Mouse (Mus musculus) thymus, postnatal 0 days (tissue): ENCODE results near the gene Elf2. TPM values are rescaled to one million over a fixed set of nuclear protein-coding genes. Genes with fewer than 3 reads are reported as not detected.

Experiments
- DNase-seq: peaks from one replicate; pipeline ENCODE4 v3.0.0-alpha.2; 2015; ENCODE audit warnings: low spot score
- polyA plus RNA-seq: library from polyadenylated mRNA; unstranded; fragments of >200 nt; fragmentation: Nextera tagmentation; extraction: Ambion mirVana; gene quantifications from 2 replicates; pipeline ENCODE4 v1.2.1, GENCODE M21; 2015

Gene Elf2
- polyA plus RNA-seq, 1 experiment from 2014 or later: 86.1 TPM

- DNase-seq: no peak
Observed at GRCm38 (mm10) chr3:51284375-51284774, 56.1 kb downstream of the Elf2 start.

GRCm38 (mm10) chr3:51281727-51282126 lies 58.7 kb downstream of the Elf2 start:
- DNase-seq: no peak

- DNase-seq: no peak
Observed at GRCm38 (mm10) chr3:51278433-51278832, 62.0 kb downstream of the Elf2 start.

- DNase-seq: peak; percentile 92
Observed at GRCm38 (mm10) chr3:51277201-51278150, 63.0 kb downstream of the Elf2 start.

- DNase-seq: peak; percentile 63
Observed at GRCm38 (mm10) chr3:51276421-51277111, 63.9 kb downstream of the Elf2 start.

- DNase-seq: peak; percentile 100
Observed at GRCm38 (mm10) chr3:51275956-51276398, 64.5 kb downstream of the Elf2 start.

GRCm38 (mm10) chr3:51270069-51270817 lies 70.2 kb downstream of the Elf2 start:
- no peak for DNase-seq

- DNase-seq: no peak
Observed at GRCm38 (mm10) chr3:51268434-51268833, 72.0 kb downstream of the Elf2 start.

GRCm38 (mm10) chr3:51262942-51263341 lies 77.5 kb downstream of the Elf2 start:
- DNase-seq: no peak

GRCm38 (mm10) chr3:51258070-51258469 lies 82.4 kb downstream of the Elf2 start:
- DNase-seq: no peak

- no peak for DNase-seq
Observed at GRCm38 (mm10) chr3:51256450-51256849, 84.0 kb downstream of the Elf2 start.

- no peak for DNase-seq
Observed at GRCm38 (mm10) chr3:51254784-51255183, 85.7 kb downstream of the Elf2 start.

GRCm38 (mm10) chr3:51252689-51253402 lies 87.6 kb downstream of the Elf2 start:
- no peak for DNase-seq

- DNase-seq: no peak
Observed at GRCm38 (mm10) chr3:51252223-51252622, 88.2 kb downstream of the Elf2 start.

GRCm38 (mm10) chr3:51251057-51251456 lies 89.4 kb downstream of the Elf2 start:
- DNase-seq: no peak

GRCm38 (mm10) chr3:51249866-51250265 lies 90.6 kb downstream of the Elf2 start:
- DNase-seq: no peak

- DNase-seq: no peak
Observed at GRCm38 (mm10) chr3:51249460-51249859, 91.0 kb downstream of the Elf2 start.

GRCm38 (mm10) chr3:51248600-51248999 lies 91.9 kb downstream of the Elf2 start:
- DNase-seq: no peak

- DNase-seq: no peak
Observed at GRCm38 (mm10) chr3:51247704-51248103, 92.8 kb downstream of the Elf2 start.

GRCm38 (mm10) chr3:51239541-51239940 lies 100.9 kb downstream of the Elf2 start:
- DNase-seq: no peak

- DNase-seq: no peak
Observed at GRCm38 (mm10) chr3:51238515-51238914, 101.9 kb downstream of the Elf2 start.
